Mouse (Mus musculus): ENCODE data around the gene 4930507D05Rik. TPM values are rescaled to one million over a fixed set of nuclear protein-coding genes. Genes with fewer than 3 reads are reported as not detected.
A peak's percentile ranks its signal among the peaks of the same experiment; 100 is the strongest.
"Not testable (repeated sequence)": the region's sequence is repeated elsewhere in the genome, so short reads cannot be mapped to it uniquely, and the experiment has no call there.

The 4930507D05Rik gene
- polyA plus RNA-seq, 1 experiment, result not detected

DNA sequence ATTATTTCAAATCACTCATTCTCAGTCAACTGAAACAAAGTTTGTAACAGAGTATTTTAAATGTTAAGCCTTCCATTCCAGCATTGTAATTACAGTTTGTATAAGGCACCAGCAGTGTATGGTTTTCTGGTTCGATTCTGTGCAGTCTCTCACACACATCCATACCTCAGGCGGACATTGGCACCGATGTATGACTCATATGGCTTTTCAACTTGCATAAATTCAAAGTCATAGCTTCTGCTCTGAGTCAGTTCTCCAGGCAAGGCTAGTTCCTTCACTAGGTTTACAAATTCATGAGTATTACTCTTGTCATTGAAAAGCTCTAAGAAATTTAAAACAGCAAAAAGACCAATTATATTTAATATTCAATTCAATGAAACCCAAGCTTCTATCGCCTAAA is 20.4 kb downstream of the 4930507D05Rik start:
- Histone ChIP-seq H3K27ac (ENCODE audit: insufficient read depth, low read depth, low read length) (no peak overlapping the region), H3K4me1 (ENCODE audit: control insufficient read depth, insufficient read depth, low read length) (no peaks in the 10 kb centered on the region), H3K4me3 (ENCODE audit: insufficient read depth, low read depth, low read length) (no peak overlapping the region)
- WGBS, result 89% methylated on average over 4 of the region's 4 CpGs
- TF ChIP-seq POLR2A (IDR thresholded peaks at IDR 0.05; ENCODE audit: insufficient read depth, low read depth, low read length) (no peak), CTCF (IDR thresholded peaks at IDR 0.05; ENCODE audit: insufficient read depth, low read depth, low read length) (no peak)

DNA sequence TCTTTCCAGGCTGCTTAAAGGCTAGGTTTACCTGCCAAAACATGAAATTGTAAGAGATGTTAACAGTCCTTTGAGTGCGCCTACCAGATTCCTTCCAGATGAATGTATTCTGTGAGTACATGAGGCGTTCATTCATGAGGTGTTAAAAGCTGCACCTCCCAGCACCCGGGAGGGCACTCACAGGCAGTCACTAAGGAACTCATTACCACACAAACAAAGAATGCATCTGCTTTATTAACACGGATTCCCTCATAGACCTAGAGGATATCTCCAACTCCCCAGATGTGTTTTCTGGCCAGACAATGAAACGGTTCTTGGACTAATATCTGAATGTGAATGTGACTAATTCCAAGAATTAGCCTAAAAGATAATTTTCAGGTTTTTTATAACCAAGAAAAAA is 21.8 kb downstream of the 4930507D05Rik start:
- Histone ChIP-seq H3K4me3 (ENCODE audit: insufficient read depth, low read depth, low read length) (no peak overlapping the region), H3K4me1 (ENCODE audit: control insufficient read depth, insufficient read depth, low read length) (no peaks in the 10 kb centered on the region), H3K27ac (ENCODE audit: insufficient read depth, low read depth, low read length) (no peak overlapping the region)
- TF ChIP-seq CTCF (IDR thresholded peaks at IDR 0.05; ENCODE audit: insufficient read depth, low read depth, low read length) (no peak), POLR2A (IDR thresholded peaks at IDR 0.05; ENCODE audit: insufficient read depth, low read depth, low read length) (no peak)
- WGBS, result 55% methylated on average over 5 of the region's 5 CpGs

DNA sequence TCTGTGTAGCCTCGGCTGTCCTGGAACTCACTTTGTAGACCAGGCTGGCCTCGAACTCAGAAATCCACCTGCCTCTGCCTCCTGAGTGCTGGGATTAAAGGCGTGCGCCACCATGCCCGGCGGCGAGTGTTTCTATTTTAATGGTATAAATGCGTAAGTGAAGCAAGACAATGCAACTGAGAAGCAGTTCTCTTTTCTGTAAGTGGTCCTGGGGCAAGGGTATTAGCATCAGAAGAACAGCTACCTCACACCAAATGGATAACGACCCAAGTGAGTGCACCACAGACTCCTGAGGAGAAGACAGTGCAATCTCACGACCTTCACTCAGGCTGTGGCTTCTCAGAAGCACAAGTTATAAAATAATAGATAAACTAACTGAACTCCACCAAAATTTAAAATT is 25.7 kb downstream of the 4930507D05Rik start:
- H3K27ac ChIP-seq (ENCODE audit: insufficient read depth, low read depth, low read length), result no peak overlapping the region
- WGBS, result 91% methylated on average over 10 of the region's 10 CpGs
- TF ChIP-seq POLR2A (IDR thresholded peaks at IDR 0.05; ENCODE audit: insufficient read depth, low read depth, low read length) (no peak), CTCF (IDR thresholded peaks at IDR 0.05; ENCODE audit: insufficient read depth, low read depth, low read length) (no peak)
- no peak overlapping the region for H3K4me3 ChIP-seq (ENCODE audit: insufficient read depth, low read depth, low read length)
- no peaks in the 10 kb centered on the region for H3K4me1 ChIP-seq (ENCODE audit: control insufficient read depth, insufficient read depth, low read length)

DNA sequence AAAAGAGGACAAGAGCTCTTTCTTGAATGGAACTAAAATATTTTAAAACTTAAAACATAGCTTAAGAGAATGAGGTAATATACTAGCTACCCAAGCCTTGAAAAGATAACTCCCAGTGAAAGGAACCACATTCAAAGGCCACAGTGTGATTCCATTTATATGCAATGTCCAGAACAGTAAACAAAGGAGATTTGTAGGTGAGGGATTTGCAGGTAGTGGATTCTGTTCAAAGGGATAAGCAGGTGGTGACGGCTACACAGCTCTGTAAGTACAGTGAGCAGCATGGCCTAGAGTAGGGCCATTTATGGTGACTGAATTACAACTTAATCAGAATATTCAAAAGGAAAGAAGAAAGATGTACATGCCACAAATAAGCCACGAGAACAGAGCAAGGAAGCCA is 27.7 kb downstream of the 4930507D05Rik start:
- TF ChIP-seq POLR2A (IDR thresholded peaks at IDR 0.05; ENCODE audit: insufficient read depth, low read depth, low read length), result no peak
- TF ChIP-seq CTCF (IDR thresholded peaks at IDR 0.05; ENCODE audit: insufficient read depth, low read depth, low read length), result no peak
- 73% methylated on average over 2 of the region's 2 CpGs for WGBS
- no peaks in the 10 kb centered on the region for H3K4me1 ChIP-seq (ENCODE audit: control insufficient read depth, insufficient read depth, low read length)
- no peak overlapping the region for H3K27ac ChIP-seq (ENCODE audit: insufficient read depth, low read depth, low read length)
- H3K4me3 ChIP-seq (ENCODE audit: insufficient read depth, low read depth, low read length), result no peak overlapping the region

DNA sequence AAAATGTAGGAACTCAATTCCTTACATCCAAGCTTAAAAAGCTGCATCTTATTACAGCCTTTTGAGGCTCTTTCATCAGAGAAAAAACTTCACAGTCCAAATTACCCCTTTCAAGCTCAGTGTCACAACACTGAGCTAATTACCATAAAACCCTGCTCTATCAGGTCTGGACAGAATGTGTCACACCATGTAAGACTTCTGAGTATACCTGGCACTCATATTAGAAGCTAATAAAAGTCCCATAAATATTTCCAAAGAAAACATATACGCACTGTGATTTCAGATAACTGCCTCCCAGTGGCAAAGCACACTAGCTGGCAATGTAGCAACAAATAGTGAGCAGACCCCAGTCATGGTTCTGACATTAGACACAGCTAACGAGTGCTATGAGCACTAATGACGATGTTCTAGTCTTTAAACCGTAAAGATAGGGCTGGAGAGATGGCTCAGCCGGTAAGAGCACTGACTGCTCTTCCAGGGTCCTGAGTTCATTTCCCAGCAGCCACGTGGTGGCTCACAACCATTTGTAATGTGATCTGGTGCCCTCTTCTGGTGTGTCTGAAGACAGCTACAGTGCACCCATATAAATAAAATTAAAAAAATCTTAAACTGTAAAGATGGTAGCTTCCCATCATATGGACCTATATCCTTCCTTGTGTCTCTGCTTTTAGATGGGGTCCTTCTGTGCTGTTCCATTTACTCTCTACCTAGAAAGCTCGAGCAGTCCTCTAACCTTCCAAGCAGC is 32.0 kb downstream of the 4930507D05Rik start:
- WGBS, result 48% methylated on average over 7 of the region's 7 CpGs

DNA sequence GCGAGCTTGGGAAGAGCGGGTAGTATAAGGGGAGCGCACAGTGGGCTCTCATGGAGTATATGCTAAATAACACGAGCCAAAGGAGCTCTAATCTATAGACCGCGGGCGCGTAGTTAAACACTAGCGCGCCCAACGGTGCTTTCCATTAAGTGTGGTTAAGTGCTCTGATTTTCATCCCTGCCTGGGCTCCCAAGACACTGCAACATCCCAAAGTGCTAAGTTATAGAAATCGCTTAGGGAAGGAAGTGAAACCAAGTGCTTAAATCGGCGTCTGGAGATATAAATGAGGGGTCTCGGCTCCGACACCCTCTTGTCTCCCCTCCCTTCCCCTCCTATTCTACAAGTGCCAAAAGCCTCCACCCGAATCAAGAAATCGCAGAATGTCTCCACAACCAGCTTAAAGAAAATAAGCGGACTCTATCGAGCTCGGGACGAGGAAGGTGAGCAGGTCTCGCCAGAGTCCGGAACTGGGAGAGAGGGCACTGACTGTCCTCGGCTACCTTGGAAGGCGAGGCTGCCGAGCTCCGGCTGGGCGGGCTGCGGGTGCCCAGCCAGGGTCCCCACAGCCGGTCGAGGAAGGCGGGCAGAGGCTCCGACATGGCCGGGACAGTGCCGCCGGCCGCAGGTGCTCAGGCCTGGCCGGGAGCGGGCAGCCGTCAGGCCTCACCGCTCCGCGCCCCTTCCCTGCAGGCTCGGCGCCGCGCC is 36.7 kb downstream of the 4930507D05Rik start:
- peak overlapping the region; percentile 3 for H3K27ac ChIP-seq (ENCODE audit: insufficient read depth, low read depth, low read length)
- H3K4me3 ChIP-seq (ENCODE audit: insufficient read depth, low read depth, low read length), result peak overlapping the region; percentile 65
- TF ChIP-seq CTCF (IDR thresholded peaks at IDR 0.05; ENCODE audit: insufficient read depth, low read depth, low read length), result no peak
- under 1% methylated on average over 48 of the region's 48 CpGs for WGBS
- H3K4me1 ChIP-seq (ENCODE audit: control insufficient read depth, insufficient read depth, low read length), result peaks cover 2% of the 10 kb centered on the region; the same call in 1 of the 2 replicates

More for the DNA sequence above, 32.0 kb downstream of the 4930507D05Rik start:
- Histone ChIP-seq H3K27ac (ENCODE audit: insufficient read depth, low read depth, low read length) (no peak overlapping the region), H3K4me3 (ENCODE audit: insufficient read depth, low read depth, low read length) (no peak overlapping the region), H3K4me1 (ENCODE audit: control insufficient read depth, insufficient read depth, low read length) (peaks cover 2% of the 10 kb centered on the region; the same call in 1 of the 2 replicates)
- TF ChIP-seq CTCF (IDR thresholded peaks at IDR 0.05; ENCODE audit: insufficient read depth, low read depth, low read length) (no peak), POLR2A (IDR thresholded peaks at IDR 0.05; ENCODE audit: insufficient read depth, low read depth, low read length) (no peak)

DNA sequence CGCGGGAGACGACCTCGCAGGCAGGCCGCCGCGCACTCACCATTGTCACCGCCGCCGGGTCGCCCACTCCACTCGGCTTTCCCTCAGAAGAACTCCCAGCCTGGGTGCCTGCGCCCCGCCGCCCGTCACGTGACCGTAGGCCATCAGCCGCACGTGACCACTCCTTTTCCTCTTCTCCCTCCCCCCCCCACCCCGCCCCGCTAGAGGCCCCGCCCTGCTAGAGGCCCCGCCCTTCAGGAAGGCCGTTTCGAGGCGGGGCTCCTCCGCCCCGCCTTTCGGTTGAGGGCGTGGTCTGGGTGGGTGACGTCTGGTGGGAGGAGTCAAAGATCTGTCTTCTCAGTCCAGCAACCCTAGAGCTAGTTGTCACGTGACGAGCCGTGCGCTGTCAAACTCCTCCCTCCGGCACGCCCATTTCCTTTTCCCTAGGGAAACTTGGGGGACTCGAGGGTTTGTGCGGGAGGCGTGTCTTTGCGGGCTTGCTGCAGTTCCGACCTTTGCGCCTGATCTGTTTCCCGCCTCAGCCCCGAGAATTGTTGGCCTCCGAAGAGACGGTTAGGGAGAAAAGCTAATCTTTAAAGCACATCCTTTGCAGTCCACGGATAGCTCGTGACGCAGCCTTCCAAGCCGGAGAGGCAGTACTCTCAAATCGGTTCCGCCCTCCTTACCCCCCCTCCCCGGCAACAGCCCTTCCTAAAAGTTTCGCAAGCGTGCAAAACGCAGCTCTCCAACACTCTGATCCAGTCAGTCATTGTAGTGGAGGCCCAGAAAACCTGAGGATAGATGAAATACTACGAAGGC is 37.5 kb downstream of the 4930507D05Rik start, which contains the start of gene Vps26a:
Vps26a (minus strand) TSS at position 188 of the 798 bp plus-strand sequence.
- H3K4me1 ChIP-seq (ENCODE audit: control insufficient read depth, insufficient read depth, low read length), result peaks cover 2% of the 10 kb centered on the region; the same call in 1 of the 2 replicates
- TF ChIP-seq CTCF (IDR thresholded peaks at IDR 0.05; ENCODE audit: insufficient read depth, low read depth, low read length), result no peak
- TF ChIP-seq POLR2A (IDR thresholded peaks at IDR 0.05; ENCODE audit: insufficient read depth, low read depth, low read length), result no peak; the same call in 1 of the 2 replicates
- WGBS, result under 1% methylated on average over 57 of the region's 59 CpGs
- H3K27ac ChIP-seq (ENCODE audit: insufficient read depth, low read depth, low read length), result peak within 1 kb of the TSS; percentile 3
- peak within 1 kb of the TSS; percentile 65 for H3K4me3 ChIP-seq (ENCODE audit: insufficient read depth, low read depth, low read length)

DNA sequence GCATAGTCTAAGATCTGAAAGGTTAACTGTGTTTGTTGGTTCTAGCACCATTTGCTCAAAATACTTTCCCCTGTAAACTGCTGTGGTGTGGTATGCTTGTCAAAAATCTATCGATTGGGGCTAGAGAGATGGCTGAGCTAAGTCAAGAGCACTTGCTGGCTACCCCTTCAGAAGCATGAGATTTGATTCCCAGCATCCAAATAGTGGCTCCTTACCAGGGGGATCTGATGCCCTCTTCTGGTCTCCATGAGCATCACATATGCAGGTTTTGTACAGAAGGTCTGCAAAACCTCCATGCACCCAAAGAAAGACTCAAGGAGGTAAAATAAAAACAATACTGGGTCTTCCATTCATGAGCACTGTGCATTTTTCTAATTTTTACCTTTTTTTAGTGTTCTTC is 39.0 kb downstream of the 4930507D05Rik start:
- no peak for TF ChIP-seq CTCF (IDR thresholded peaks at IDR 0.05; ENCODE audit: insufficient read depth, low read depth, low read length)
- TF ChIP-seq POLR2A (IDR thresholded peaks at IDR 0.05; ENCODE audit: insufficient read depth, low read depth, low read length), result no peak
- Histone ChIP-seq H3K4me1 (ENCODE audit: control insufficient read depth, insufficient read depth, low read length) (peaks cover 2% of the 10 kb centered on the region; the same call in 1 of the 2 replicates), H3K27ac (ENCODE audit: insufficient read depth, low read depth, low read length) (no peak overlapping the region), H3K4me3 (ENCODE audit: insufficient read depth, low read depth, low read length) (no peak overlapping the region)
- WGBS, result 21% methylated on average over 1 of the region's 1 CpGs

DNA sequence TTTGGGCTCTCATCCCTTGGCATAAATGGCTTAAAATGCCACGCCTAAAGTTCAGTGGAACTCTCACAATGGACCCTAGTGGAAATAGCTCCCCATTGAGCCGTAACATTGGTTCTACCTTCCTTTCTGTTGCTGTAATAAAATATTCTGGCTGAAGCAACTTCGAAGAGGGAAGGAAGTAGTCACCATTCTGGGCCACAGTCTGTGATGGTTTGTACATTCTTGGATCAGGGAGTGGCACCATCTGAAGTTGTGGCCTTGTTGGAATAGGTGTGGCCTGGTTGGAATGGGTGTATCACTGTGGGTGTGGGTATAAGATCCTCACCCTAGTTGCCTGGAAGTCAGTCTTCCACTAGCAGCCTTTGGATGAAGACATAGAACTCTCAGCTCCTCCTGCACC is 42.4 kb downstream of the 4930507D05Rik start:
- H3K4me1 ChIP-seq (ENCODE audit: control insufficient read depth, insufficient read depth, low read length); H3K4me3 ChIP-seq (ENCODE audit: insufficient read depth, low read depth, low read length): not testable (repeated sequence)
- 91% methylated on average over 3 of the region's 3 CpGs for WGBS

More for the DNA sequence above, 42.4 kb downstream of the 4930507D05Rik start:
- not testable (repeated sequence) for H3K27ac ChIP-seq (ENCODE audit: insufficient read depth, low read depth, low read length)

Measured in olfactory bulb, adult 2 months (tissue).